Mouse (Mus musculus): ENCODE measurements around the gene Gm15448. TPM values are rescaled to one million over a fixed set of nuclear protein-coding genes. Genes with fewer than 3 reads are reported as not detected.
"Not testable (repeated sequence)": the region's sequence is repeated elsewhere in the genome, so short reads cannot be mapped to it uniquely, and the experiment has no call there.

The Gm15448 gene
- not detected for total RNA-seq (2021)

GRCm38 (mm10) chr7:3825599-3825998 lies at the start of gene Gm15448:
Gene Gm15448 (minus strand): TSS chr7:3825687.
- intact Hi-C loops (cut with DNase I); DNase-seq (ENCODE audit: extremely low spot score in 1 of 2, low spot score in 2 of 2): not testable (repeated sequence)

- intact Hi-C loops (cut with DNase I); DNase-seq (ENCODE audit: extremely low spot score in 1 of 2, low spot score in 2 of 2): not testable (repeated sequence)
Measured at GRCm38 (mm10) chr7:3875032-3875431, 49.5 kb upstream of the Gm15448 start.

GRCm38 (mm10) chr7:3844951-3845350 lies 19.5 kb upstream of the Gm15448 start, which contains the start of gene Pira2:
Gene Pira2 (minus strand): TSS chr7:3845051.
- DNase-seq (ENCODE audit: extremely low spot score in 1 of 2, low spot score in 2 of 2); intact Hi-C loops (cut with DNase I): not testable (repeated sequence)

GRCm38 (mm10) chr7:3837854-3838253 lies 12.4 kb upstream of the Gm15448 start:
- DNase-seq (ENCODE audit: extremely low spot score in 1 of 2, low spot score in 2 of 2); intact Hi-C loops (cut with DNase I): not testable (repeated sequence)

GRCm38 (mm10) chr7:3830633-3831032 lies 5.1 kb upstream of the Gm15448 start:
- DNase-seq (ENCODE audit: extremely low spot score in 1 of 2, low spot score in 2 of 2); intact Hi-C loops (cut with DNase I): not testable (repeated sequence)

GRCm38 (mm10) chr7:3811912-3812311 lies 13.6 kb downstream of the Gm15448 start:
- DNase-seq (ENCODE audit: extremely low spot score in 1 of 2, low spot score in 2 of 2); intact Hi-C loops (cut with DNase I): not testable (repeated sequence)

GRCm38 (mm10) chr7:3802935-3803334 lies 22.6 kb downstream of the Gm15448 start:
- DNase-seq (ENCODE audit: extremely low spot score in 1 of 2, low spot score in 2 of 2); intact Hi-C loops (cut with DNase I): not testable (repeated sequence)

- DNase-seq (ENCODE audit: extremely low spot score in 1 of 2, low spot score in 2 of 2); intact Hi-C loops (cut with DNase I): not testable (repeated sequence)
Measured at GRCm38 (mm10) chr7:3799940-3800339, 25.5 kb downstream of the Gm15448 start.

- DNase-seq (ENCODE audit: extremely low spot score in 1 of 2, low spot score in 2 of 2); intact Hi-C loops (cut with DNase I): not testable (repeated sequence)
Measured at GRCm38 (mm10) chr7:3796286-3796685, 29.2 kb downstream of the Gm15448 start.

Other genes with a start within 250 kb of the Gm15448 start
- gene Oscar, start 209.5 kb downstream of the Gm15448 start, total RNA-seq (2021): 1 to 10 TPM; 1.4 to 1.7 TPM
- gene Ndufa3, start 208.3 kb downstream of the Gm15448 start, total RNA-seq (2021): 100 to 1,000 TPM; 531 to 541 TPM
- gene Tfpt, start 195.8 kb downstream of the Gm15448 start, total RNA-seq (2021): 10 to 100 TPM; 34.5 to 37.9 TPM
- gene Prpf31, start 195.7 kb downstream of the Gm15448 start, total RNA-seq (2021): 10 to 100 TPM; 54.8 to 63.6 TPM
- 10 to 100 TPM; 48.2 to 60.9 TPM for gene Cnot3, start 180.4 kb downstream of the Gm15448 start, total RNA-seq (2021)
- 1 to 10 TPM; 4.4 to 5.5 TPM for gene Leng1, start 159.8 kb downstream of the Gm15448 start, total RNA-seq (2021)
- 1 to 10 TPM; 5.1 to 5.8 TPM for gene Tmc4, start 148.1 kb downstream of the Gm15448 start, total RNA-seq (2021)
- 10 to 100 TPM; 85.1 to 97.4 TPM for gene Tsen34, start 132.8 kb downstream of the Gm15448 start, total RNA-seq (2021)
- 100 to 1,000 TPM; 167 to 170 TPM for gene Mboat7, start 132.2 kb downstream of the Gm15448 start, total RNA-seq (2021)
- 100 to 1,000 TPM; 460 to 465 TPM for gene Rps9, start 121.7 kb downstream of the Gm15448 start, total RNA-seq (2021)
- gene Pirb, start 105.3 kb downstream of the Gm15448 start, total RNA-seq (2021): under 1 TPM; 0.14 to 0.15 TPM
- not detected for gene Pira2, start 19.4 kb upstream of the Gm15448 start, total RNA-seq (2021)
- gene Gm14548, start 72.4 kb upstream of the Gm15448 start, total RNA-seq (2021): not detected
- gene Lilra6, start 89.8 kb upstream of the Gm15448 start, total RNA-seq (2021): not detected
- 1 to 10 TPM; 3.9 to 4.7 TPM for gene Lair1, start 237.5 kb upstream of the Gm15448 start, total RNA-seq (2021)

Data from left cerebral cortex, postnatal 10 days (tissue).